Mouse (Mus musculus) brown adipose tissue, adult 24 weeks (tissue): ENCODE results near the gene Srrm2. TPM values are rescaled to one million over a fixed set of nuclear protein-coding genes. Genes with fewer than 3 reads are reported as not detected.

Experiments
- H3K27ac ChIP-seq: fragments of 200-500 bp; replicated peaks from 2 replicates; pipeline ENCODE4 v1.5.1; 2012; ENCODE audit warnings: low read depth, mild to moderate bottlenecking, low read length
- H3K4me1 ChIP-seq: fragments of 200-500 bp; 2 replicates; pipeline ENCODE4 v1.6.1; 2012; ENCODE audit warnings: low read length, mixed read lengths; ENCODE audit not compliant: control insufficient read depth, insufficient read depth, insufficient read length
- H3K4me3 ChIP-seq: fragments of 200-500 bp; 2 replicates; pipeline ENCODE4 v1.5.1; 2012; ENCODE audit warnings: low read depth, mild to moderate bottlenecking, low read length, moderate library complexity; ENCODE audit not compliant: insufficient read depth
- polyA plus RNA-seq: library from polyadenylated mRNA; stranded (reverse); fragments of >200 nt; gene quantifications from 2 replicates; pipeline ENCODE4 v1.2.4, GENCODE M21; 2012; ENCODE audit not compliant: missing spikeins, insufficient read depth, insufficient read length

The Srrm2 gene
- polyA plus RNA-seq, 1 experiment: 86.7 TPM

DNA sequence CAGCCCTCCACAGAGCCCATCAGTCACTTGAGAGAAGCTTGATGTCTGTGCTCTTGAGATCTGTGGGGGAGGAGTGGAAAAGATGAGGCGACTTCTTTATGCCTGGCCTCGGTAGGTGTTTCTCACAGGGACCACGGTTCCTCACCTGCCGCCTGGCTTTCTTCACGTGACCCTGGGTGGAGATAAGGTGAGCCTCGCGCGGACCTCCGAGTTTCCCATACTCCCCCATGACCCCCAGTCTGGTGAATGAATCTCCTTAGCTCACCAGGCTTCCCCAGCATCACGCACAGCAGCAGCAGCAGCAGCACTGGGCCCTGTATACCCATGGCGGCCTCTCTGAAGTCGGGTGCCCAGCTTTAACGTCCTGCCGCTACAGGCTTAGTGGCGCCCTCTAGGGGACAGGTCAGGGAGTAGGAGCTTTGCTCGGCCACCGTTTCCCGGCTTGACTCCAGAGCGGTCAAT, 53.5 kb downstream of the Srrm2 start, which contains the start of the genes Prss32 and Prss41:
Prss32 (plus strand) TSS at position 44 of the 462 bp plus-strand sequence.
Prss41 (minus strand) TSS at position 361 of the 462 bp plus-strand sequence.
- H3K4me3 ChIP-seq: no peak within 1 kb of the TSS
- H3K4me1 ChIP-seq: no peaks in the 10 kb centered on the region
- H3K27ac ChIP-seq: no peak within 1 kb of the TSS

DNA sequence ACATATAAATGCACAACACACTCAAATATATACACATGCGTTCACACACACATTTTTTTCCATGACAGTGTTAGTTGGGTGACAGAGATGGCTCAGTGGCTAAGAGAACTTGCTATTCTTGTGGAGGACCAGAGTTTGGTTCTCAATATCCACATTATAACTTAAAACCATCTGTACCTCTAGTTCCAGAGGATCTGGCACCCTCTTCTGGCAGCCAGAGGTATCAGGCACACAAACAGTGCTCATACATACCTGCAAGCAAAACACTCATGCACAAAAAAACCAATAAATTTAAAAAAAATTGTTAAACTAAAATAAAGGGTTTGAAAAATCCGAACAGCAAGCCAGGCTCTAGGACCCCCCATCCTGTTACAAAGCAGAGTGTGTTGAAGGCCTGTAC, 59.7 kb downstream of the Srrm2 start:
- no peak overlapping the region for H3K4me3 ChIP-seq
- H3K4me1 ChIP-seq: no peaks in the 10 kb centered on the region
- H3K27ac ChIP-seq: no peak overlapping the region

GRCm38 (mm10) chr17:23850853-23851749, 60.8 kb downstream of the Srrm2 start:
- H3K27ac ChIP-seq: no peak overlapping the region
- H3K4me1 ChIP-seq: no peaks in the 10 kb centered on the region
- no peak overlapping the region for H3K4me3 ChIP-seq

GRCm38 (mm10) chr17:23853292-23853691, 63.0 kb downstream of the Srrm2 start:
- Histone ChIP-seq H3K4me3 (no peak overlapping the region), H3K27ac (no peak overlapping the region), H3K4me1 (no peaks in the 10 kb centered on the region)

DNA sequence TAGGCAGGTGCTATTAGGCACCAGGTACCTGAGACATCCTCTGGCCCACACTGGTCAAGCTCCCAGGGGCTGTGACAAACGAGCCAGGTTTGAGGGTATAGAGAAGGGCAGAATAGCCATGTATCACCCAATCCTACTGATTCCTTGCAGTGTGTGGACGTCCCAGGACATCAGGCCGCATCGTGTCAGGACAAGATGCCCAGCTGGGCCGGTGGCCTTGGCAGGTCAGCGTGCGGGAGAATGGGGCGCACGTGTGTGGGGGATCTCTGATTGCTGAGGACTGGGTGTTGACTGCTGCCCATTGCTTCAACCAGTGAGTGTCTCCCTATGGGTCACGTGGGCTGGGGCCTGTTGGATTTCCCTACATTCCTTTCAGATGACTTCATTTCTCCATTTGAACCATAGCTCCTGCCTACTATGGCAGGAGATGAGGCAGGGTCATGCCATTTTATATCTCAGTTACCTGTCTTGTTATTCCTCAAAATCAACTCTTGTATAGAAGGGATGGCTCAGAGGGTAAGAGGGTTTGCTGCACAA, 64.0 kb downstream of the Srrm2 start:
- Histone ChIP-seq H3K27ac (no peak overlapping the region), H3K4me3 (no peak overlapping the region), H3K4me1 (no peaks in the 10 kb centered on the region)

GRCm38 (mm10) chr17:23857193-23857592, 66.9 kb downstream of the Srrm2 start:
- Histone ChIP-seq H3K4me3 (no peak overlapping the region), H3K27ac (no peak overlapping the region), H3K4me1 (no peaks in the 10 kb centered on the region)

DNA sequence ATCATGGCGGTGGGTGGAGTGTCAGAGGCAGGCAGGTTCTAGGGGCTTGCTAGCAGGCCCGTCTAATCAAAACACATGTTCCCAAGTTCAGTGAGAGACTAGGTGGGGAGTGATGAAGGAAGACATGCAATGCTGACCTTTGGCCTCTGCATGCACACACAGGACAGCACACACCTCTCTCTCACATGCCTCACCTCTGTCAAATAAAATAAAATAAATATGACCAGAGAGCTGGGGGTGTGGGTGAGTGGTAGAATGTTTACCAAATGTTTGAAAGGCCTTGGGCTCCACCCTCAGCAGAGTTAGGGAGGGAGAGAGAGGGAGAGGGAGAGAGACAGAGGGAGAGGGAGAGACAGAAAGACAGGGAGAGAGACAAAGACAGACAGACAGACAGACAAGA, 67.6 kb downstream of the Srrm2 start:
- Histone ChIP-seq H3K4me3 (no peak overlapping the region), H3K27ac (no peak overlapping the region), H3K4me1 (no peaks in the 10 kb centered on the region)

- H3K27ac ChIP-seq: no peak overlapping the region
- H3K4me1 ChIP-seq: no peaks in the 10 kb centered on the region
- no peak overlapping the region for H3K4me3 ChIP-seq
Measured at GRCm38 (mm10) chr17:23862926-23863325, 72.6 kb downstream of the Srrm2 start.

DNA sequence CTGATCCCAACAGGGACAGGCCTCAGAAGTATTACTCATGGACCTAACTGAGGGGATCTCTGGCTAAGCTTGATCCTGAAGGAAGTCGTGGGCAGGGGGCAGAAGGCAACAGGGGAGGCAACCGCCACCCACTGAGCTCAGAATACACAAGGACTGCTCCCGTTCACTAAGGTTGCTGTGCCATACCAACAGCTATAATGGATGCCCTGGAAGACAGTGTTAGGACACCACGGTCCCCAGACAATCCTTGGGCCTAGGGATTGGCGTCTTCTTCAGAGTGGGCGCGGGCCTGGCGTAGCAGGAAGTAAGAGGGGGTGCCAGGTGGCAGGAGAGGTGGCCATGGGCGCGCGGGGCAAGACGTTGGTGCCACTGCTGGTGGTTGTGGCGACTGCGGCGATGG, 77.4 kb downstream of the Srrm2 start, which contains the start of gene Prss21:
Prss21 (plus strand) TSS at position 301 of the 400 bp plus-strand sequence.
- Histone ChIP-seq H3K4me1 (no peaks in the 10 kb centered on the region), H3K27ac (no peak within 1 kb of the TSS), H3K4me3 (no peak within 1 kb of the TSS)

GRCm38 (mm10) chr17:23868513-23868912, 78.2 kb downstream of the Srrm2 start:
- no peaks in the 10 kb centered on the region for H3K4me1 ChIP-seq
- no peak overlapping the region for H3K4me3 ChIP-seq
- no peak overlapping the region for H3K27ac ChIP-seq

Other genes with a start within 250 kb of the Srrm2 start
- 3.4 and 4.6 TPM in 2 replicates for gene Zfp213, start 226.3 kb upstream of the Srrm2 start, polyA plus RNA-seq
- 1.8 and 3.7 TPM in 2 replicates for gene Zfp13, start 191.0 kb upstream of the Srrm2 start, polyA plus RNA-seq
- not detected in 2 replicates for gene Zscan10, start 189.7 kb upstream of the Srrm2 start, polyA plus RNA-seq
- gene Mmp25, start 145.3 kb upstream of the Srrm2 start, polyA plus RNA-seq: not detected in 2 replicates
- gene Bicdl2, start 130.0 kb upstream of the Srrm2 start, polyA plus RNA-seq: not detected in 2 replicates
- 284 and 292 TPM in 2 replicates for gene Hcfc1r1, start 116.9 kb upstream of the Srrm2 start, polyA plus RNA-seq
- gene Thoc6, start 116.7 kb upstream of the Srrm2 start, polyA plus RNA-seq: 13.0 and 16.3 TPM in 2 replicates
- 20.5 and 40.5 TPM in 2 replicates for gene Tnfrsf12a, start 113.1 kb upstream of the Srrm2 start, polyA plus RNA-seq
- gene Cldn6, start 111.3 kb upstream of the Srrm2 start, polyA plus RNA-seq: not detected in 2 replicates
- gene Cldn9, start 106.5 kb upstream of the Srrm2 start, polyA plus RNA-seq: not detected in 2 replicates
- gene 1520401A03Rik, start 67.7 kb upstream of the Srrm2 start, polyA plus RNA-seq: not detected in 2 replicates
- gene Pkmyt1, start 64.2 kb upstream of the Srrm2 start, polyA plus RNA-seq: 1.8 TPM in 1 of 2 replicates, not detected in the other
- 4.0 and 5.1 TPM in 2 replicates for gene Paqr4, start 49.7 kb upstream of the Srrm2 start, polyA plus RNA-seq
- not detected in 2 replicates for gene Kremen2, start 44.7 kb upstream of the Srrm2 start, polyA plus RNA-seq
- 25.8 and 26.8 TPM in 2 replicates for gene Flywch1, start 18.9 kb upstream of the Srrm2 start, polyA plus RNA-seq
- 2.8 and 8.2 TPM in 2 replicates for gene Flywch2, start 4.5 kb upstream of the Srrm2 start, polyA plus RNA-seq
- 378 and 510 TPM in 2 replicates for gene Elob, start 38.6 kb downstream of the Srrm2 start, polyA plus RNA-seq
- gene Prss33, start 45.5 kb downstream of the Srrm2 start, polyA plus RNA-seq: not detected in 2 replicates
- gene Prss32, start 53.3 kb downstream of the Srrm2 start, polyA plus RNA-seq: not detected in 2 replicates
- not detected in 2 replicates for gene Prss41, start 53.6 kb downstream of the Srrm2 start, polyA plus RNA-seq
- gene Prss21, start 77.5 kb downstream of the Srrm2 start, polyA plus RNA-seq: not detected in 2 replicates
- gene Dcpp1, start 90.3 kb downstream of the Srrm2 start, polyA plus RNA-seq: not detected in 2 replicates
- gene Dcpp2, start 90.3 kb downstream of the Srrm2 start, polyA plus RNA-seq: not detected in 2 replicates
- not detected in 2 replicates for gene Dcpp3, start 126.9 kb downstream of the Srrm2 start, polyA plus RNA-seq
- not detected in 2 replicates for gene Sbp, start 151.1 kb downstream of the Srrm2 start, polyA plus RNA-seq
- gene Sbpl, start 164.7 kb downstream of the Srrm2 start, polyA plus RNA-seq: not detected in 2 replicates
- gene Prss30, start 190.0 kb downstream of the Srrm2 start, polyA plus RNA-seq: not detected in 2 replicates
- not detected in 2 replicates for gene Prss22, start 207.6 kb downstream of the Srrm2 start, polyA plus RNA-seq
- gene Prss27, start 247.6 kb downstream of the Srrm2 start, polyA plus RNA-seq: 1.7 and 3.0 TPM in 2 replicates